Mouse (Mus musculus) liver, embryonic 14.5 days (tissue): ENCODE data around the gene Golph3l. TPM values are rescaled to one million over a fixed set of nuclear protein-coding genes. Genes with fewer than 3 reads are reported as not detected.

Experiments
- ATAC-seq: fragments of 200-750 bp; cut with Nextera tagmentation; 2 replicates; pipeline ENCODE4 v1.8.0; 2017; ENCODE audit warnings: moderate number of reproducible peaks, mild to moderate bottlenecking, moderate library complexity; ENCODE audit not compliant: insufficient read depth
- DNase-seq, 3 experiments: peaks; one replicate each; pipeline ENCODE4 v3.0.0-alpha.2; 2012 to 2013; ENCODE audit warnings: low read depth in 3 of 3, low spot score in 3 of 3
- H3K27ac ChIP-seq: fragments of 300-500 bp; sonication (generic); 2 replicates; pipeline ENCODE4 v1.5.1; 2014; ENCODE audit warnings: moderate library complexity, mild to moderate bottlenecking, control low read depth, inconsistent platforms
- H3K27me3 ChIP-seq: fragments of 300-500 bp; sonication (generic); 2 replicates; pipeline ENCODE4 v1.6.1; 2014; ENCODE audit warnings: mild to moderate bottlenecking, low read length, moderate library complexity; ENCODE audit not compliant: control insufficient read depth, insufficient read depth
- H3K36me3 ChIP-seq: fragments of 300-500 bp; sonication (generic); replicated peaks from 2 replicates; pipeline ENCODE4 v1.6.1; 2014; ENCODE audit warnings: low read depth; ENCODE audit not compliant: control insufficient read depth, insufficient read depth
- H3K4me1 ChIP-seq, 2 experiments: fragments of 200-500 bp in 1 of 2; fragments of 300-500 bp in 1 of 2; sonication (generic) in 1 of 2; replicated peaks; 2 replicates each; pipeline ENCODE4 v1.6.1; 2012 to 2014; ENCODE audit warnings: antibody characterized with exemption in 1 of 2, inconsistent platforms in 1 of 2, low read length in 1 of 2; ENCODE audit not compliant: control insufficient read depth in 2 of 2, insufficient read depth in 2 of 2
- H3K4me2 ChIP-seq: fragments of 300-500 bp; sonication (generic); 2 replicates; pipeline ENCODE4 v1.6.1; 2014; ENCODE audit warnings: low read depth, mild to moderate bottlenecking, control low read depth, moderate library complexity
- H3K4me3 ChIP-seq, 2 experiments: fragments of 200-500 bp in 1 of 2; fragments of 300-500 bp in 1 of 2; sonication (generic) in 1 of 2; 2 replicates each; pipeline ENCODE4 v1.5.1; 2012 to 2014; ENCODE audit warnings: low read depth in 2 of 2, low read length in 2 of 2, mild to moderate bottlenecking in 2 of 2, control low read depth in 1 of 2, inconsistent platforms in 1 of 2, moderate library complexity in 1 of 2; ENCODE audit not compliant: insufficient read depth in 1 of 2
- H3K9ac ChIP-seq: fragments of 300-500 bp; sonication (generic); replicated peaks from 2 replicates; pipeline ENCODE4 v1.6.1; 2014; ENCODE audit warnings: mild to moderate bottlenecking, control low read depth, moderate library complexity
- H3K9me3 ChIP-seq: fragments of 300-500 bp; sonication (generic); 2 replicates; pipeline ENCODE4 v1.6.1; 2016; ENCODE audit warnings: low read length, mixed read lengths; ENCODE audit not compliant: control insufficient read depth
- CTCF ChIP-seq: IDR thresholded peaks from 2 replicates; pipeline ENCODE4 v1.5.1; 2016; ENCODE audit warnings: antibody characterized with exemption, low read depth, control low read depth
- EP300 ChIP-seq: IDR thresholded peaks from 2 replicates; pipeline ENCODE4 v1.6.1; 2016; ENCODE audit warnings: antibody characterized with exemption, low read depth
- WGBS: fragments of 180-500 bp; shearing (Covaris S2); extraction: QIAGEN DNeasy Blood & Tissue Kit; methylation state at CpG from one replicate; pipeline ENCODE4 v1.1.7; 2014; ENCODE audit not compliant: insufficient replicate concordance; 5-methylcytosine and 5-hydroxymethylcytosine counted together
- polyA plus RNA-seq, 2 experiments: library from polyadenylated mRNA; depleted of rRNA in 1 of 2; stranded (reverse) in 1 of 2; unstranded in 1 of 2; fragments of >200 nt; fragmentation: Nextera tagmentation in 1 of 2; extraction: Ambion mirVana in 1 of 2; gene quantifications; 2 replicates each; pipeline versions ENCODE4 v1.2.1 to v1.2.3; 2012 to 2014

The Golph3l gene
- polyA plus RNA-seq, 2 experiments: 17.1 to 32.6 TPM

DNA sequence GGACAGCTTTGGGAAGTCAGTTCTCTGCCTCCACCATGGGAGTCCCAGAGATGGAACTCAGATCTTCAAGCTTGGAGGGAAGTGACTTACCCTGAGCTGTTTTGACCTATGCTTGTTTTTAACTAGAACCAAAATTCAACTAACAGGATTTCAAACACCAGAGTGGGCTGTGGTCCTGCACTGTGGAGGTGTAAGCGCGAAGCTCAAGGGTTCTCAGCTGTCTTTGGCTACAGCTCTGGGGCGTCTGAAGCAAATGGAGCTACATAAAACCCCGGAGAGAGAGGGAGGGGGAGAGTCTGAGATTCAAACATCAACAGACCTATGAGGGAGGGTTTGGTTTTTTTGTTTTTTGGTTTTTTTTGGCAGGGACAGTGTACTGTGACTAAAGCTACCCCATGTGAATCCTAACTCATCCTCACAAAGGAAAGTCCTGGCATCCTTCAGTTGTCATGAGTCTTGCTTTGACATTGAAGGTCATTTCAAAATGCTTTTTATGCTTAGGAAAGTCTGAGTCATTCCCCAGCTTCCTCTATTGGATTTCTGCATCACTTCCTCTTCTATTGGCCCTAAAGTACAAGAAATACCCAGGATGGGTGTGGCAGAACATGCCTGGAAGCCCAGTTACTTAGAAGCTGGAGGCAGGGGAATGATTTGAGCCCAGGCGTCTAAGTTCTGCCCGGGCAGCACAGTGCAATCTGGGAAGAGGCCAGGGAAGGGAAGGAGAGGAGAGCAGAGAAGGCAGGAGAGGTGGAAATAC, 61.7 kb downstream of the Golph3l start:
- Histone ChIP-seq H3K4me1 (peaks cover 9 to 18% of the 10 kb centered on the region in 2 experiments), H3K9ac (no peak overlapping the region), H3K27ac (peak overlapping the region; percentile 58), H3K36me3 (no peaks in the 10 kb centered on the region), H3K9me3 (no peaks in the 10 kb centered on the region), H3K4me2 (no peak overlapping the region), H3K4me3 (no peak overlapping the region), H3K27me3 (no peaks in the 10 kb centered on the region)
- TF ChIP-seq EP300: no peak
- no peak for TF ChIP-seq CTCF
- peak; percentile 21; the same call in 1 of the 2 replicates for ATAC-seq
- no peak for DNase-seq
- WGBS: 41% methylated on average over 6 of the region's 6 CpGs

DNA sequence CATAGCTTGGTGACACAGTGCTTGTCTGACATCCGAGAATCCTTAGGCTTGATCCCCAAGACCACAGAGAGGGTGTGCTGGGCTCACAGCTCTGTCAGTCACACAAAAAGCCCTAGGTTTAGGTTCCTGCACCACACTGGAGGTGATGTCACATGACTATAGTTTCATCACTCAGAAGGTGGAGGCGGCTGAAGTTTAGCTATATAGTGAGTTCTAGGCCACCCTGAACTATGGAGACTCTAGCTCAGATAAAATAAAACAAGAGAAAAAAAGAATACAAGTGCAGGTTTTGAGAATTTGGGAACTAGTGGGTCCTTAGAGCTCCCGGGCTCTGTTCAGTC, 62.3 kb downstream of the Golph3l start:
- Histone ChIP-seq H3K27me3 (no peaks in the 10 kb centered on the region), H3K36me3 (no peaks in the 10 kb centered on the region), H3K27ac (peak overlapping the region; percentile 58), H3K9ac (no peak overlapping the region), H3K9me3 (no peaks in the 10 kb centered on the region), H3K4me3 (no peak overlapping the region), H3K4me1 (peaks cover 4 to 14% of the 10 kb centered on the region in 2 experiments), H3K4me2 (no peak overlapping the region)
- no peak for DNase-seq
- WGBS: 74% methylated on average over 3 of the region's 3 CpGs
- 0 out of 2 replicates have a peak, but pooled peaks have one; percentile 3 for ATAC-seq
- no peak for TF ChIP-seq CTCF

DNA sequence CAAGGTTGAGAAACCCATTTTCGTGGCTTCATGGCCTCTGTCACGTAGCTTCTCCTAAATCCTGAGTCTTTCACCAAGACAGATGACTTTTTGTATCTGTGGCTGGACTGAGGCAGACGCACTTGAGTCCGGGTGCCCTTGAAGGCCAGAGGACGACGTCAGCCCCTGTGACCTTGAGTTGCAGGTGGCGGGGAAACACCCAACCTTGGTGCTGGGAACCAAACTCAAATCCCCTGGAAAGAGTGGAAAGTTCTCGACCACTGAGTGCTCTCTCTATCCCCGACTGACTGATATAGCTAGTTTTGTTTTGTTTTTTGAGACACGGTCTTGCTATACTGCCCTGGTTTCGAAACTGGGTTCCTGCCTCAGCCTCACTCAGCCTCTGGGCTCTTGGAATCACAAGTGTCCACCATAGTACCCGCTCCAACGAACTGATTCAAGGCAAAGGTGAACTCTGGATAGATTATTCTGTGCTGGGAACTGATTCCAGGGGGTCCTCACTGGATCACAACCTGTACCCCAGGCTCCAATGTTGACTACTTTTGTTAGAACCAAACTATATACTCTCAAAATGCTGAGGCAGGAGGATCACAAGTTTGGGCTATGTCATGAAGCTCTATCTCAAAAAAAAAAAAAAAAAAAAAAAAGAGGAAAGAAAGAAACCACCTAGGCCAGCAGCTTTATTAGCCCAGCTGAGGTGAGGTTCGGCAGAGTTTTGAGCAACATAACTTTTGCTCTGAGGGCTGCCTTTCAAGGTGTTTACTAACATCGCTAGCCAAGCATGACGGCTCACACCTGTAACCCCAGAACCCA, 62.9 kb downstream of the Golph3l start:
- no peak for DNase-seq
- no peaks in the 10 kb centered on the region for H3K9me3 ChIP-seq
- 73% methylated on average over 16 of the region's 16 CpGs for WGBS
- no peak overlapping the region; the same call in none of the 2 replicates for H3K27ac ChIP-seq
- no peak for TF ChIP-seq EP300
- TF ChIP-seq CTCF: no peak
- ATAC-seq: no peak
- no peaks in the 10 kb centered on the region for H3K27me3 ChIP-seq
- H3K4me3 ChIP-seq: no peak overlapping the region
- no peaks in the 10 kb centered on the region for H3K36me3 ChIP-seq
- H3K4me1 ChIP-seq: peaks cover 0 to 12% of the 10 kb centered on the region in 2 experiments; a peak in 2 of 4 replicates
- H3K9ac ChIP-seq: no peak overlapping the region
- H3K4me2 ChIP-seq: no peak overlapping the region

DNA sequence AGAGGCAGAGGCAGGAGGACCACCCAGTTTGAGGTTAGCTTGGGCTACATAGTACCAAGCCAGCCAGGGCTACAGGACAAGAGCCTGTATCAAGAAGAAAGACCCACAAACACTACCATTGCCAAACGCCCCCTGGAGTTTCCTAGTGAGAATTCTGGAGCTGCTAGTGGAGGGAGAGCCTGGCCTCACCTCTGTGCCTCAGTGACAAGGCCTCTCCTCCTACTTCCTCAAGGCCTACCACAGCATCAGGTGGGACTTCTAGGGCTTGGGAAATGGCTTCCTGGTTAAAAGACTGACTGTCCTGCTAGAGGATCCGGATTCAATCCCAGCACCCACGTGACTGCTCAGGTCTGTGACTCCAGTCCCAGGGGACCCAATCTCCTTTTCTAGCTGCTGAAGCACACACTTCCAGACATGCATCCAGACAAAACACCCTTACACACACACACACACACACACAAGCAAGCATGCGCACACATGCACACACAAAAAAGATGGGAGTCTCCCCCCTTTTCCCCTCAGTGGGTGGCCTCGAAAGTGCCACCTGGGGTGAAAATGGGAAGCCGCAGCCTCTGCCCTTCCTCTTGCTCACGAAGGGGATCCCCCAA, 63.6 kb downstream of the Golph3l start:
- Histone ChIP-seq H3K4me2 (no peak overlapping the region), H3K4me1 (peaks cover 0 to 12% of the 10 kb centered on the region in 2 experiments; a peak in 3 of 4 replicates), H3K9me3 (no peaks in the 10 kb centered on the region), H3K4me3 (no peak overlapping the region), H3K9ac (no peak overlapping the region), H3K36me3 (no peaks in the 10 kb centered on the region), H3K27me3 (no peaks in the 10 kb centered on the region), H3K27ac (no peak overlapping the region)
- 60% methylated on average over 7 of the region's 7 CpGs for WGBS
- 0 out of 2 replicates have a peak, but pooled peaks have one; percentile 14 for ATAC-seq
- DNase-seq: no peak
- TF ChIP-seq EP300 (no peak), CTCF (peak; percentile 43)

DNA sequence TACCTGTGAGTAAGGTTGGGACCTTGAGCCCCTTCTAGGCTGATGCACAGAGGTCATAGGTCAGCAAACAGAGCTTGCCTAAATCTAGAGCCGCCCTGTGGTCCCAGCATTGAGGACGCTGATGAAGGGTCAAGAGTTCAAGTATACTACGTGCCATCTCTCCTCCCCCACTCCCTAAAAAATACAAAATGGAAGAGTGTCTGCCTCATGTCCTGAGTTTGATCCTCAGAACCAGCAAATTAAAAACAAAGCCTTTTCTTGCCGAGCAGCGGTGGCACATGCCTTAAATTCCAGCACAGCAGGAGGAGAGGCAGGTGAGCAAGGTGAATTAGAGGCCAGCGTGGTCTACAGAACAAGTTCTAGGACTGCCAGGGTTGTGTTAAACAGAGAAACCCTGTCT, 64.1 kb downstream of the Golph3l start:
- Histone ChIP-seq H3K4me1 (peaks cover 5 to 15% of the 10 kb centered on the region in 2 experiments), H3K4me3 (no peak overlapping the region), H3K36me3 (no peaks in the 10 kb centered on the region), H3K27me3 (no peaks in the 10 kb centered on the region), H3K9me3 (no peaks in the 10 kb centered on the region), H3K27ac (no peak overlapping the region), H3K9ac (no peak overlapping the region), H3K4me2 (no peak overlapping the region)
- DNase-seq: no peak
- 62% methylated on average over 6 of the region's 6 CpGs for WGBS
- no peak for ATAC-seq
- no peak for TF ChIP-seq EP300
- no peak for TF ChIP-seq CTCF
